Mouse (Mus musculus) hindbrain, embryonic 12.5 days (tissue): ENCODE results near the gene Lrrc57. TPM values are rescaled to one million over a fixed set of nuclear protein-coding genes. Genes with fewer than 3 reads are reported as not detected.

Experiments
- ATAC-seq: fragments of 200-750 bp; cut with Nextera tagmentation; 2 replicates; pipeline ENCODE4 v1.8.0; 2017; ENCODE audit warnings: moderate TSS enrichment; ENCODE audit not compliant: low FRiP score
- H3K27ac ChIP-seq: fragments of 300-500 bp; sonication (generic); 2 replicates; pipeline ENCODE4 v1.5.1; 2016; ENCODE audit warnings: mild to moderate bottlenecking
- H3K27me3 ChIP-seq: fragments of 300-500 bp; sonication (generic); 2 replicates; pipeline ENCODE4 v1.6.1; 2016; ENCODE audit warnings: mild to moderate bottlenecking
- H3K36me3 ChIP-seq: fragments of 300-500 bp; sonication (generic); 2 replicates; pipeline ENCODE4 v1.6.1; 2016; ENCODE audit warnings: mild to moderate bottlenecking
- H3K4me1 ChIP-seq: fragments of 300-500 bp; sonication (generic); 2 replicates; pipeline ENCODE4 v1.6.1; 2016
- H3K4me2 ChIP-seq: fragments of 300-500 bp; sonication (generic); replicated peaks from 2 replicates; pipeline ENCODE4 v1.6.1; 2016; ENCODE audit warnings: mild to moderate bottlenecking
- H3K4me3 ChIP-seq: fragments of 300-500 bp; sonication (generic); 2 replicates; pipeline ENCODE4 v1.5.1; 2016; ENCODE audit warnings: mild to moderate bottlenecking
- H3K9ac ChIP-seq: fragments of 300-500 bp; sonication (generic); 2 replicates; pipeline ENCODE4 v1.6.1; 2016; ENCODE audit warnings: mild to moderate bottlenecking, moderate library complexity
- H3K9me3 ChIP-seq: fragments of 300-500 bp; sonication (generic); replicated peaks from 2 replicates; pipeline ENCODE4 v1.6.1; 2016; ENCODE audit warnings: mild to moderate bottlenecking
- WGBS: fragments of 180-500 bp; shearing (Covaris S2); methylation state at CpG from one replicate; pipeline ENCODE4 v1.1.7; 2016; 5-methylcytosine and 5-hydroxymethylcytosine counted together
- polyA plus RNA-seq: library from polyadenylated mRNA; unstranded; fragments of >200 nt; fragmentation: Nextera tagmentation; extraction: Ambion mirVana; gene quantifications from 2 replicates; pipeline ENCODE4 v1.2.1, GENCODE M21; 2016

Lrrc57 gene
- polyA plus RNA-seq, result 35.6 and 38.6 TPM in 2 replicates

DNA sequence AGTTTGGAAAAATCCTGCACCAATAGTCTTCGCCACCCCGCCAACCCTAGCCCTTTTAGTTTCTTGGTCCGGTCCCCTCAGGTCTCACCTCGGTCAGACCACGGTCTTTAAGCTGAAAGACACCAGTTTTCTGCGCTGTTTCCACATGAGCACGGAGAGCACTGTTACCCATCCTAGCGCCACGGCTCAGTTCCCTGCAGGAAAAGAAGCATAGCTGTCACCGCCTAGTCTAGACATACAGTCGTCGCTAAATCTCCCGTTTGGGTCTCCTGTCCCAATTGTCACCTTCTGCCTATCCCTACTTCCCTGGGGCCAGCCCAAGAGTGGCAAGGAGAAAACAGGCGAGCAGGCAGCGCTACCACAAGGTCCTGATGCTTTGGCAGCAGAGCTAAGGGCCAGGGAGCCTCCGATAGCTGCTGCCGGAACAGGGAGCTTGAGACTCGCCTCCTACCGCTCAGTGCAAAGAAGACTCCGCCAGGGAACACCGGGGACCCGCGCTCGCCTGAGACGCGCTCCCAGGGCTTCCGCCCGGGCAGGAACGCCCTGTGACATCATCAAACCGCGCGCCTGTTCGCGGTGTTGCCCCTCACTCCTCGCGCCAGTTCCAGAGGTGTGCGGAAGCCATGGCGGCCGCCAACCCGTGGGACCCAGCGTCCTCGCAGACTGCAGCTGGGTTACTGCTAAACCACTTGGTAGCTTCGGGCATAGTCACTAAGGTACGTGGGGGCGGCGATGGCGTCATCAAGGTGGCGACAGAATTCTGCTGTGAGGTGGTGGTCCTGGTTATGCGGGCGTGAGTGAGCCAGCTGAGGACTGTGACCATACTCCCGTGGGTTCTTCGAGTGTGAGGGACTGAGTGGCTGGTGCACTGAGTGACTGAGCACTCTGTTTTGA lies at the start of gene Lrrc57, which contains the start of gene Haus2:
TSS of gene Lrrc57 (minus strand) at position 691 of the 894 bp plus-strand sequence.
TSS of gene Haus2 (plus strand) at position 554 of the 894 bp plus-strand sequence.
- Histone ChIP-seq H3K9me3 (no peaks in the 10 kb centered on the region), H3K4me3 (peak within 1 kb of the TSS; percentile 82), H3K27ac (peak within 1 kb of the TSS; percentile 88), H3K4me1 (peaks cover 18% of the 10 kb centered on the region), H3K27me3 (no peaks in the 10 kb centered on the region), H3K36me3 (peaks cover 9% of the 10 kb centered on the region), H3K4me2 (peak within 1 kb of the TSS; percentile 86), H3K9ac (peak within 1 kb of the TSS; percentile 76)
- under 1% methylated on average over 52 of the region's 52 CpGs for WGBS
- peak; percentile 96 for ATAC-seq

- H3K9me3 ChIP-seq, result no peaks in the 10 kb centered on the region
- ATAC-seq, result no peak
- H3K4me3 ChIP-seq, result no peak overlapping the region
- H3K27ac ChIP-seq, result no peak overlapping the region
- no peaks in the 10 kb centered on the region for H3K36me3 ChIP-seq
- H3K27me3 ChIP-seq, result no peaks in the 10 kb centered on the region
- H3K9ac ChIP-seq, result no peak overlapping the region
- H3K4me2 ChIP-seq, result no peak overlapping the region
- H3K4me1 ChIP-seq, result no peaks in the 10 kb centered on the region
- 73% methylated on average over 5 of the region's 5 CpGs for WGBS
These were observed 49.2 kb upstream of the Lrrc57 start for GRCm38 (mm10) chr2:120658486-120658885.

DNA sequence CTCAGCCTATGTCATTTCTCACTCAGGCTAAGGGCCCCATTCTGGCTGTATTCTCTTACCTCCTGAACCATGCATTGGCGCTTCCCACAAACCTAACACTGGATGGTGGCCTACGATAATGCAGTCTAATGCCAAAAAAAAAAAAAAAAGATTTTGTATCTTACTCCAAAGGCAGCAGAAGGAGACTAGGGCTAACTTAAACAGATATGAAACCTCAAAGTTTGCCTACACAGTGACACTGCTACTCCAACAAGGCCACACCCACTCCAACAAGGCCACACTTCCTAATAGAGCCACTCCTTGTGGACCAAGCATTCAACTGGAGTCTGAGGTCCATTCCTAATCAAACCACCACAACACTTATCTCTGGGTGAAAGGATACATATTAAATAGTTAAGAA lies 47.4 kb upstream of the Lrrc57 start:
- H3K4me1 ChIP-seq, result no peaks in the 10 kb centered on the region

GRCm38 (mm10) chr2:120655905-120656304 lies 46.6 kb upstream of the Lrrc57 start:
- no peak overlapping the region for H3K27ac ChIP-seq
- H3K4me1 ChIP-seq, result no peaks in the 10 kb centered on the region
- no peak overlapping the region for H3K9ac ChIP-seq
- no peaks in the 10 kb centered on the region for H3K9me3 ChIP-seq
- ATAC-seq, result no peak
- no peaks in the 10 kb centered on the region for H3K27me3 ChIP-seq
- no peaks in the 10 kb centered on the region for H3K36me3 ChIP-seq
- 89% methylated on average over 5 of the region's 5 CpGs for WGBS
- H3K4me2 ChIP-seq, result no peak overlapping the region
- no peak overlapping the region for H3K4me3 ChIP-seq

More for the DNA sequence above, 47.4 kb upstream of the Lrrc57 start:
- Histone ChIP-seq H3K36me3 (no peaks in the 10 kb centered on the region), H3K9ac (no peak overlapping the region), H3K4me3 (no peak overlapping the region), H3K9me3 (no peaks in the 10 kb centered on the region), H3K27ac (no peak overlapping the region), H3K27me3 (no peaks in the 10 kb centered on the region), H3K4me2 (no peak overlapping the region)
- 98% methylated on average over 2 of the region's 2 CpGs for WGBS
- no peak for ATAC-seq

GRCm38 (mm10) chr2:120654693-120655092 lies 45.4 kb upstream of the Lrrc57 start:
- ATAC-seq, result no peak
- Histone ChIP-seq H3K4me2 (no peak overlapping the region), H3K4me1 (no peaks in the 10 kb centered on the region), H3K27me3 (no peaks in the 10 kb centered on the region), H3K9ac (no peak overlapping the region), H3K27ac (no peak overlapping the region), H3K9me3 (no peaks in the 10 kb centered on the region), H3K36me3 (no peaks in the 10 kb centered on the region), H3K4me3 (no peak overlapping the region)
- WGBS, result 89% methylated on average over 2 of the region's 2 CpGs

GRCm38 (mm10) chr2:120652925-120653284 lies 43.6 kb upstream of the Lrrc57 start:
- Histone ChIP-seq H3K4me3 (no peak overlapping the region), H3K9ac (no peak overlapping the region)
- 89% methylated on average over 7 of the region's 7 CpGs for whole genome bisulfite sequencing

DNA sequence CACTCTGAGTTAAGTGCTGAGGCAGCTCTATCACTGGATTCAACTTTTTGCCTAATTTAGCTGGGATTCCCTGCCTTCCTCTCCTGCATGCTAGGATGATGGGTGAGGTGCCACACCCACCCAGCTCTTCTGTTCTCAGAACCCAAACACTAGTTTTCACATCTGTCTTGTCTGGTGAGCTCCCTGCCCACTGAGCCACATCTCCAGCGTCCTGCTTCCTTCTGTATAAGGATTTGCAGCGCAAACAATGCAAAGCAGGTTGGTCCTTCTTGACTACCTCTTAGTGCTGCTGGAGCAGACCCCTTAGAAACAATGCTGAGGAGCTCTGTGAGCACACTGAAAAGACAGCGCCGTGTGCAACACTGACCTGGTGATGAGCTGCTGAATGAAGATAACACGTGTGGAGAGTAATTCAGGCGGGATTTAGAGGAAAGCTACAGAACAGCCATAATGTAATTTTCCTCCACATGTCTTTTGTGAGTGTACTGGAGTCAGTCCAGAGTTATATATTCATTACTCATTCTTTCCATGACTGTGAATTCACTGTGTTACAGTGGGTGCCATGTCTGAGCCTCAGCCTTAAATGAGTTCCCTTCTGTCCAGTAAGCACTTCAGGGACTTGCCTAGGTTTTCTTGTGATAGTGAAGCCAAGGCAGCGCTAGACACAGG lies 43.1 kb upstream of the Lrrc57 start:
- Histone ChIP-seq H3K36me3 (no peaks in the 10 kb centered on the region), H3K27ac (no peak overlapping the region), H3K4me3 (no peak overlapping the region), H3K9ac (no peak overlapping the region), H3K4me2 (no peak overlapping the region), H3K27me3 (no peaks in the 10 kb centered on the region), H3K9me3 (no peaks in the 10 kb centered on the region), H3K4me1 (no peaks in the 10 kb centered on the region)
- no peak for ATAC-seq
- WGBS, result 77% methylated on average over 7 of the region's 7 CpGs

More at GRCm38 (mm10) chr2:120652925-120653284, 43.6 kb upstream of the Lrrc57 start:
- Histone ChIP-seq H3K4me1 (no peaks in the 10 kb centered on the region), H3K4me2 (no peak overlapping the region), H3K27me3 (no peaks in the 10 kb centered on the region), H3K36me3 (no peaks in the 10 kb centered on the region), H3K9me3 (no peaks in the 10 kb centered on the region), H3K27ac (no peak overlapping the region)
- ATAC-seq, result no peak

DNA sequence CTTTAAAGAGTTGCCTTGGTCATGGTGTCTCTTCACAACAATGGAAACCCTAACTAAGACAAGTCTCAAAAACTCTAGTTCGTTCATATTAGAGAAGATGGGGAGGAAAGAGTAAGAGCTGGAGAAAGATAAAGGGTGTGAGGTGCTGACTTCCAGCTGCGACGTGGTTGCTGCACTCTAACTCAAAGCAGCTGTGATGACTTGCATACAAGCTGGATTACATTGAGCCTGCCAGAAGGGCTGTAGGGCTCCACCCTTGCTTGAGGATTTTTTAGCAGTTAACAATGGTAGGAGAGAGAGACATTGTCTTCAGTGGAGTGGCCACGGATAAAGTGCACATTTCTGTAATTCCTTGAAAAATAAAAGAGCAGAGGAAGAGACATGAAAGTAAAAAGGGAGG lies 37.5 kb upstream of the Lrrc57 start:
- no peak overlapping the region for H3K4me3 ChIP-seq
- no peaks in the 10 kb centered on the region for H3K27me3 ChIP-seq
- H3K4me2 ChIP-seq, result no peak overlapping the region
- ATAC-seq, result no peak
- 74% methylated on average over 4 of the region's 4 CpGs for WGBS
- H3K27ac ChIP-seq, result no peak overlapping the region
- no peaks in the 10 kb centered on the region for H3K36me3 ChIP-seq
- no peaks in the 10 kb centered on the region for H3K9me3 ChIP-seq
- no peak overlapping the region for H3K9ac ChIP-seq
- H3K4me1 ChIP-seq, result no peaks in the 10 kb centered on the region

DNA sequence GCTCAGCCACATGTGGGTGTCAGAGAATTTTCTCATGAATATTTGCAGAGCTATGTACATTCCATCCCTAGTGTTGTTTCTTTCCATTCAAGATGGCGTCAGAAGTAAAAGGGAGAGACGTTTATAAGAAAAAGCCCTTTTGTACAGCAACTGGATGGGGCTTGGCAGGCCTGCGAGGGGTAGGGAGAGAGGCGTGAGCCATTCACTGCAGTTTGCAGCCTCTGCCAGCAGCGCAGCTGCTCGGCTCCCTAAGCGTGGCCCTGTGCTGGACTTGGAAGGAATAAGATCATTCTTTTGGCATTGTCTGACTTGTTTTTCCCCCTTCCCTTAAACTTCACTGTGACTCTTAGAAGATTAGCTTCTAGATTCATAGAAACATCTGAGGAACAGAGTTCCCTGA lies 34.5 kb upstream of the Lrrc57 start:
- 74% methylated on average over 7 of the region's 7 CpGs for WGBS
- Histone ChIP-seq H3K9me3 (no peaks in the 10 kb centered on the region), H3K36me3 (no peaks in the 10 kb centered on the region), H3K9ac (no peak overlapping the region), H3K4me2 (no peak overlapping the region), H3K27ac (no peak overlapping the region), H3K4me1 (no peaks in the 10 kb centered on the region), H3K27me3 (no peaks in the 10 kb centered on the region), H3K4me3 (no peak overlapping the region)
- no peak for ATAC-seq

DNA sequence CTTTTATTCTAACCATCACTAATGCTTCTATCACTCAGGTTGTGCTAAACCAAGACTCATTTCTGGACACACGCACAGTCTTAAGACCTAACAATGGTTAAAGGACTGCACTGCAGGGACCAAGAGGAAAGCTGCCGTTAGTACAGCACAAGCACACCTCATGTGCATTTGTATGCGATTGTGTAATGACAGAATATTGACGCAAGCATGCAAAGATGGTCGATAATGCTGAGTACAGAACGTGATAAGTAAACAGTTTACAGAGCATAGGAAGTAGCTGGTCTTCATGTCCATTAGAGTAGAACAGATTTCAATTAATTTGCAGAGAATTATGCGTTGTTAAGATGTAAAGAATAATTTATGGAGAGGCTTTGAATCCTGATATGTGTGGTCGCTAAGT lies 31.5 kb upstream of the Lrrc57 start:
- no peak for ATAC-seq
- WGBS, result 90% methylated on average over 8 of the region's 8 CpGs

DNA sequence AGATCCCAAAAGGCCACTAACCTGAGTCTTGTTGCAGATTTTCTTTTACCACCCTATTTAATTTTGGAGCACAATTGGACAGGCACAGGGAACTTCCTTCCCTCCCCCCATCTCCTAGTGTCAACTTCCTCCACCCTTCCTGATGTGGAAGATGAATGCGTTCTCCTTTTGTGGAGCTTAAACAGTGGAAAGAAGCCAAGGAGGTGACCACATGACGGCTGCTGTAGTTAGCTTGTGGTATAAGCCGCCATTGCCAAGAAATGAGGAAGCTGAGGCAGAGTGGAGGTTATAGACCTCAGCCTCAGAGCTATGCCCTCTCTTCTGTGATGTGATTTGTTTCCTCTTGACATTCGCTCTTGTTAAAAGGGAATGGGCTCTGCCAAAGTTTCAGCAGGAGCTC lies 22.6 kb upstream of the Lrrc57 start:
- no peak for ATAC-seq
- Histone ChIP-seq H3K27ac (no peak overlapping the region), H3K9ac (no peak overlapping the region), H3K36me3 (peaks cover 4% of the 10 kb centered on the region; the same call in 1 of the 2 replicates), H3K27me3 (no peaks in the 10 kb centered on the region), H3K4me3 (no peak overlapping the region), H3K4me1 (0 out of 2 replicates have a peak, but pooled peaks cover 2% of the 10 kb centered on the region), H3K9me3 (no peaks in the 10 kb centered on the region), H3K4me2 (no peak overlapping the region)
- 93% methylated on average over 4 of the region's 4 CpGs for WGBS

More for the DNA sequence above, 31.5 kb upstream of the Lrrc57 start:
- no peak overlapping the region for H3K4me2 ChIP-seq
- no peaks in the 10 kb centered on the region for H3K36me3 ChIP-seq
- H3K9me3 ChIP-seq, result no peaks in the 10 kb centered on the region
- no peak overlapping the region for H3K27ac ChIP-seq
- H3K9ac ChIP-seq, result no peak overlapping the region
- H3K4me3 ChIP-seq, result no peak overlapping the region
- H3K4me1 ChIP-seq, result no peaks in the 10 kb centered on the region
- H3K27me3 ChIP-seq, result no peaks in the 10 kb centered on the region

DNA sequence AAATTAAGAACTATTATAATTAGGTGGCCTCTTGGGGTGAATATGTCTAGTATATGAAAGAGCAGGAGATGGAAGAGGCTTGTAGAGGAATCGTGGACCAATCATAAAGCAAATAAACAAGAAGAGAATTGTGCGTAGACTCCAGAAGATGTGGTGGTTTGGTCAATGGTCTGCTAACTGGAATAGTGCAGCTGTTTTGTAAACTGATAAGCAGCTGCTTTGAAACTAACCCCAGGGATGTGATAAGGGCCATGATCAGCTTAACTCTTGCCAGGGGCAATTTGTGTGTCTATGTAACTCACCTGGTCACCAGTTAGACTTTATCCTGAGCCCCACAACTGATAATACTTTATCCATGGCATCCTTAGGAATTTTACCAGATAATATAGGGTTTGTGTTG lies 22.2 kb upstream of the Lrrc57 start:
- H3K27ac ChIP-seq, result no peak overlapping the region
- 83% methylated on average over 2 of the region's 2 CpGs for WGBS
- H3K4me1 ChIP-seq, result 0 out of 2 replicates have a peak, but pooled peaks cover 2% of the 10 kb centered on the region
- H3K9ac ChIP-seq, result no peak overlapping the region
- H3K27me3 ChIP-seq, result no peaks in the 10 kb centered on the region
- H3K9me3 ChIP-seq, result no peaks in the 10 kb centered on the region
- H3K4me3 ChIP-seq, result no peak overlapping the region
- no peak overlapping the region for H3K4me2 ChIP-seq
- ATAC-seq, result no peak
- peaks cover 4% of the 10 kb centered on the region; the same call in 1 of the 2 replicates for H3K36me3 ChIP-seq
